9 mouse cellular contexts compared by ENCODE assay signal in genomic region chr5:64704144-64704543, GRCm38 (mm10).
A peak's percentile ranks its signal among the peaks of the same experiment; 100 is the strongest.
DNase-seq lines count a peak whose midpoint lies in the region; ATAC-seq lines count a peak whose summit lies in the region.
"Had no signal": no experiment of that assay in that cellular context is flagged by ENCODE, and none has a peak within 500 bp of the region (broad histone marks: within the 10 kb centered on the region; RNA-seq: fewer than 3 reads in every experiment).

No protein-coding gene starts in this region.

- no peak overlapping the region for H3K9ac ChIP-seq in forebrain, embryonic 15.5 days (replicated peaks)
- H3K9ac ChIP-seq in intestine, embryonic 15.5 days = no peak overlapping the region
- H3K9ac ChIP-seq in stomach, embryonic 16.5 days (ENCODE audit: low read length) = no peak overlapping the region
- H3K9ac ChIP-seq: midbrain, embryonic 12.5 days had no signal

- intact Hi-C loops in left cerebral cortex, postnatal 4 days (cut with DNase I) = loop anchor here (10.0 kb wide), 1 partner anchor 101 kb away; the partner anchor contains the start of gene Klf3

- H3K9me3 ChIP-seq in forebrain, embryonic 15.5 days = no peaks in the 10 kb centered on the region
- H3K9me3 ChIP-seq in forebrain, embryonic 10.5 days = no peaks in the 10 kb centered on the region
- no peaks in the 10 kb centered on the region for H3K9me3 ChIP-seq in intestine, embryonic 15.5 days
- H3K9me3 ChIP-seq in stomach, embryonic 16.5 days (replicated peaks; ENCODE audit: control insufficient read depth, low read length) = no peaks in the 10 kb centered on the region
- H3K9me3 ChIP-seq: midbrain, embryonic 12.5 days had no signal

- no peaks in the 10 kb centered on the region for H3K27me3 ChIP-seq in forebrain, embryonic 15.5 days
- H3K27me3 ChIP-seq in forebrain, embryonic 10.5 days (ENCODE audit: poor library complexity, severe bottlenecking) = no peaks in the 10 kb centered on the region
- no peaks in the 10 kb centered on the region for H3K27me3 ChIP-seq in intestine, embryonic 15.5 days (replicated peaks)
- H3K27me3 ChIP-seq in stomach, embryonic 16.5 days (ENCODE audit: control insufficient read depth, insufficient read depth, low read length) = no peaks in the 10 kb centered on the region
- H3K27me3 ChIP-seq: midbrain, embryonic 12.5 days had no signal

- peak overlapping the region; percentile 83; the same call in 1 of the 2 replicates for H3K27ac ChIP-seq in forebrain, embryonic 15.5 days (replicated peaks)
- no peak overlapping the region for H3K27ac ChIP-seq in forebrain, embryonic 10.5 days
- H3K27ac ChIP-seq in intestine, embryonic 15.5 days = peak overlapping the region; percentile 77
- peak overlapping the region; percentile 14 for H3K27ac ChIP-seq in stomach, embryonic 16.5 days (ENCODE audit: low read length)
- H3K27ac ChIP-seq: midbrain, embryonic 12.5 days had no signal

- H3K4me2 ChIP-seq in forebrain, embryonic 15.5 days (replicated peaks) = no peak overlapping the region
- no peak overlapping the region for H3K4me2 ChIP-seq in intestine, embryonic 15.5 days (replicated peaks)
- H3K4me2 ChIP-seq in stomach, embryonic 16.5 days (ENCODE audit: low read depth, low read length) = no peak overlapping the region
- H3K4me2 ChIP-seq: midbrain, embryonic 12.5 days had no signal

- ATAC-seq in forebrain, embryonic 15.5 days (replicated peaks) = no peak
- ATAC-seq in intestine, embryonic 15.5 days = no peak
- no peak for ATAC-seq in stomach, embryonic 16.5 days (ENCODE audit: insufficient read depth, low FRiP score)
- no peak for ATAC-seq in erythroblast, adult 5-6 weeks (replicated peaks; ENCODE audit: low FRiP score, poor library complexity, severe bottlenecking)

- DNase-seq in forebrain, embryonic 10.5 days (ENCODE audit: extremely low spot score, low spot score) = no peak
- DNase-seq in ES-CJ7 (ENCODE audit: low read depth, low spot score) = peak; percentile 30
- peak; percentile 66 to 83 for DNase-seq in cerebellum, postnatal 25 days
- DNase-seq in left cerebral cortex, postnatal 4 days = peak; percentile 91

- H3K4me1 ChIP-seq in forebrain, embryonic 15.5 days = peaks cover 30% of the 10 kb centered on the region
- peaks cover 24% of the 10 kb centered on the region for H3K4me1 ChIP-seq in forebrain, embryonic 10.5 days
- peaks cover 28% of the 10 kb centered on the region for H3K4me1 ChIP-seq in intestine, embryonic 15.5 days (replicated peaks)
- H3K4me1 ChIP-seq in stomach, embryonic 16.5 days (ENCODE audit: control insufficient read depth, insufficient read depth, low read length) = peaks cover 31% of the 10 kb centered on the region

- H3K4me3 ChIP-seq in forebrain, embryonic 15.5 days = no peak overlapping the region
- no peak overlapping the region for H3K4me3 ChIP-seq in forebrain, embryonic 10.5 days
- no peak overlapping the region for H3K4me3 ChIP-seq in intestine, embryonic 15.5 days (replicated peaks)
- no peak overlapping the region for H3K4me3 ChIP-seq in stomach, embryonic 16.5 days (replicated peaks; ENCODE audit: low read length)
- H3K4me3 ChIP-seq: midbrain, embryonic 12.5 days had no signal

- no peaks in the 10 kb centered on the region for H3K36me3 ChIP-seq in forebrain, embryonic 15.5 days
- no peaks in the 10 kb centered on the region for H3K36me3 ChIP-seq in forebrain, embryonic 10.5 days (replicated peaks)
- no peaks in the 10 kb centered on the region for H3K36me3 ChIP-seq in intestine, embryonic 15.5 days
- H3K36me3 ChIP-seq in stomach, embryonic 16.5 days (ENCODE audit: control insufficient read depth, insufficient read depth, low read length) = no peaks in the 10 kb centered on the region
- H3K36me3 ChIP-seq: midbrain, embryonic 12.5 days had no signal

- WGBS in forebrain, embryonic 15.5 days = 51% methylated on average over 7 of the region's 7 CpGs
- WGBS in forebrain, embryonic 10.5 days = 87% methylated on average over 7 of the region's 7 CpGs
- WGBS in intestine, embryonic 15.5 days = 40% methylated on average over 7 of the region's 7 CpGs
- WGBS in stomach, embryonic 16.5 days = 29% methylated on average over 7 of the region's 7 CpGs
